Mouse (Mus musculus) adipocyte (in vitro differentiated cells): Measurements from ENCODE around the gene Otub1.

Experiments used
- DNase-seq: peaks from one replicate; pipeline ENCODE4 v3.0.0-alpha.2; 2016; ENCODE audit warnings: low spot score

The Otub1 gene

GRCm38 (mm10) chr19:7176041-7176696, 29.9 kb downstream of the Otub1 start:
- no peak for DNase-seq

GRCm38 (mm10) chr19:7172051-7172866, 33.9 kb downstream of the Otub1 start:
- no peak for DNase-seq

GRCm38 (mm10) chr19:7171447-7171846, 34.7 kb downstream of the Otub1 start:
- no peak for DNase-seq

- DNase-seq, result no peak
Observed at GRCm38 (mm10) chr19:7170916-7171315, 35.2 kb downstream of the Otub1 start.

- no peak for DNase-seq
Observed at GRCm38 (mm10) chr19:7168423-7168822, 37.7 kb downstream of the Otub1 start.

GRCm38 (mm10) chr19:7166767-7167166, 39.3 kb downstream of the Otub1 start:
- DNase-seq, result no peak

- no peak for DNase-seq
Observed at GRCm38 (mm10) chr19:7166200-7166711, 39.9 kb downstream of the Otub1 start.

- no peak for DNase-seq
Observed at GRCm38 (mm10) chr19:7165509-7166199, 40.5 kb downstream of the Otub1 start.

GRCm38 (mm10) chr19:7164820-7165323, 41.2 kb downstream of the Otub1 start:
- no peak for DNase-seq

- no peak for DNase-seq
Observed at GRCm38 (mm10) chr19:7164238-7164637, 41.9 kb downstream of the Otub1 start.

GRCm38 (mm10) chr19:7161064-7161463, 45.1 kb downstream of the Otub1 start:
- DNase-seq, result no peak

GRCm38 (mm10) chr19:7160151-7160906, 45.8 kb downstream of the Otub1 start:
- no peak for DNase-seq

GRCm38 (mm10) chr19:7157734-7158133, 48.4 kb downstream of the Otub1 start:
- DNase-seq, result no peak

- DNase-seq, result no peak
Observed at GRCm38 (mm10) chr19:7155196-7155595, 50.9 kb downstream of the Otub1 start.

GRCm38 (mm10) chr19:7153232-7153631, 52.9 kb downstream of the Otub1 start:
- no peak for DNase-seq

GRCm38 (mm10) chr19:7151927-7152653, 54.0 kb downstream of the Otub1 start:
- no peak for DNase-seq

- no peak for DNase-seq
Observed at GRCm38 (mm10) chr19:7151300-7151926, 54.7 kb downstream of the Otub1 start.

GRCm38 (mm10) chr19:7149158-7149685, 56.9 kb downstream of the Otub1 start:
- DNase-seq, result no peak

GRCm38 (mm10) chr19:7148541-7149085, 57.5 kb downstream of the Otub1 start:
- DNase-seq, result peak; percentile 22
